ENCODE assay signal across 8 mouse cellular contexts in genomic region chr14:59555928-59556531, GRCm38 (mm10). TPM values are rescaled to one million over a fixed set of nuclear protein-coding genes. Genes with fewer than 3 reads are reported as not detected.
A peak's percentile ranks its signal among the peaks of the same experiment; 100 is the strongest.
DNase-seq lines count a peak whose midpoint lies in the region; ATAC-seq and TF ChIP-seq lines count a peak whose summit lies in the region.

No protein-coding gene starts in this region.

- no peak overlapping the region for H3K4me3 ChIP-seq in hindbrain, embryonic 14.5 days (replicated peaks; ENCODE audit: low read length)

- H3K36me3 ChIP-seq in hindbrain, embryonic 14.5 days (replicated peaks; ENCODE audit: control insufficient read depth, insufficient read depth): no peaks in the 10 kb centered on the region

- peak; percentile 25 for DNase-seq in Patski (ENCODE audit: low read depth, low spot score)
- peak; percentile 72 for DNase-seq in cerebellum, adult 18-20 months
- DNase-seq in frontal cortex, adult 2 months (ENCODE audit: extremely low spot score in 1 of 2, low spot score in 1 of 2): peak; percentile 46 to 95
- peak; percentile 88 for DNase-seq in hindbrain, embryonic 14.5 days (ENCODE audit: low spot score)
- DNase-seq in layer of hippocampus, postnatal 14 days (ENCODE audit: low spot score in 2 of 2): peak; percentile 69 to 83
- peak; percentile 87 for DNase-seq in lung, postnatal 36 days
- DNase-seq in retina, postnatal 7 days (ENCODE audit: low read depth, low spot score): peak; percentile 72
- peak; percentile 77 for DNase-seq in urinary bladder, postnatal 25 days (ENCODE audit: low spot score)

- H3K27ac ChIP-seq in hindbrain, embryonic 14.5 days: no peak overlapping the region

- H3K27me3 ChIP-seq in Patski: no peaks in the 10 kb centered on the region
- no peaks in the 10 kb centered on the region for H3K27me3 ChIP-seq in hindbrain, embryonic 14.5 days (ENCODE audit: control insufficient read depth, insufficient read depth, low read length)

- peak; percentile 86 for TF ChIP-seq CTCF in Patski (IDR thresholded peaks at IDR 0.05)

- peak; percentile 72 for ATAC-seq in Patski
- peak; percentile 33; the same call in 1 of the 2 replicates for ATAC-seq in hindbrain, embryonic 14.5 days (ENCODE audit: low FRiP score)

- POLR2A ChIA-PET in Patski (lab: Charles Lee): no interaction called here

- in situ Hi-C loops in Patski (cut with MboI; ENCODE audit: low pct_unique_long_range_greater_than_20kb): loop anchor here (5.0 to 25.0 kb wide), 2 partner anchors 89 to 344 kb away; partner anchors contain the start of gene Rcbtb1

- no peak overlapping the region; the same call in 1 of the 2 replicates for H3K4me2 ChIP-seq in hindbrain, embryonic 14.5 days (replicated peaks)

- 59% methylated on average over 13 of the region's 13 CpGs for WGBS in hindbrain, embryonic 14.5 days

- no peak overlapping the region for H3K9ac ChIP-seq in hindbrain, embryonic 14.5 days

- H3K9me3 ChIP-seq in hindbrain, embryonic 14.5 days (ENCODE audit: control insufficient read depth, low read length): no peaks in the 10 kb centered on the region

- CTCF ChIA-PET in Patski (lab: Charles Lee): interaction anchor here (0.6 to 3.2 kb wide), 13 partner anchors 11 to 400 kb away, joined by 3 to 21 read pairs (median 4); no protein-coding TSS in a partner anchor

- H3K4me1 ChIP-seq in hindbrain, embryonic 14.5 days (replicated peaks; ENCODE audit: control insufficient read depth, insufficient read depth, low read length): no peaks in the 10 kb centered on the region

RNA-seq across cellular contexts. Expression of gene Cdadc1, which starts 41.7 kb away (rescaled TPM):
- 38.6 TPM for polyA plus RNA-seq in Patski (2021)
- polyA plus RNA-seq in frontal cortex, adult 2 months (2012; rRNA removed): 30.5 and 31.5 TPM in 2 replicates
- 35.2 and 37.3 TPM in 2 replicates for polyA plus RNA-seq in hindbrain, embryonic 14.5 days (2014; fragmentation: Nextera tagmentation; extraction: Ambion mirVana)
- 10 to 100 TPM; 51.1 to 60.0 TPM for total RNA-seq in layer of hippocampus, postnatal 14 days (2021)

Comparison
In these comparisons a context has a peak if more than half of its experiments do, and no peak if none do; other contexts are left out.
1. DNase-seq: peak in every context shown above with its lines; median percentile 88 in hindbrain, embryonic 14.5 days; 87 in lung, postnatal 36 days; 77 in urinary bladder, postnatal 25 days; 76 in layer of hippocampus, postnatal 14 days; 72 in cerebellum, adult 18-20 months; 72 in retina, postnatal 7 days; 70 in frontal cortex, adult 2 months; 25 in Patski.